Mouse (Mus musculus) cerebellum, adult 9-10 months (tissue): ENCODE data around the gene Xrn2.

Experiments
- DNase-seq: peaks from one replicate; pipeline ENCODE4 v3.0.0; 2022

The Xrn2 gene

DNA sequence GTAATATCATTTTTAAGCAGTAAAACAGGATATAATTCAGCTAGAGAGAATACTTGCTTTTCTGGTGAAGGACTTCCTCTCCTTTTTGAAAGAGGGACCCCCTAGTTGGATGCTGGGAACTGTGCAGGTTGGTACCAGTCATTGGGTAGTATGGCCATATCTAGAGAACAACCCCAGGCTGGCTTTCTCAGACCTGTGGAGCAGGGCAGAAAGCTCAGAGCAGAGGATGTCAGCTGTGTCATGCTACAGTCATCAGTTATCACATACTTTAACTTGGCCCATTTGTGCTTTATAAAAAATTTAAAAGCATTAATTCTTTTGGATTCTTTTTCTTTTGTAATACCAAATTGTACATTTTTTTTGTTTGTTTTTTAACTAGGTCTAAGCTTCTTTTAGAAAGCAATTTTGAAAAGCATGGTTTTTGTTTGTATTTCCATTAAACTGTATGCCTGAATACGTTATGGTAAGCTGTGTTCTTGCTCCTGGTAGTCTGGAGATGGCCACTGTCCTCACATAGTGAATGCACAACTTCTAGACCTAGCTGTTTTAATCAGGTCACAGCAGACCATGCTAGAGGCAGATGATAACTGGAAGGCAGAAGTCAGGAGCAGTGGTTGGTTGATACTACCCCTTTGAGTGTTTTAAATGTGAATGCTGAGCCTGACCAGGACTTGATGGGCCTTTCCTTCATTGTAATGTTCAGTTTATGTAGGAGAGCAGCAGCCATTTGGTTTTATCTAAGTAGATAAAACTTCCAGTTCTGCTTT lies 54.9 kb downstream of the Xrn2 start:
- no peak for DNase-seq

DNA sequence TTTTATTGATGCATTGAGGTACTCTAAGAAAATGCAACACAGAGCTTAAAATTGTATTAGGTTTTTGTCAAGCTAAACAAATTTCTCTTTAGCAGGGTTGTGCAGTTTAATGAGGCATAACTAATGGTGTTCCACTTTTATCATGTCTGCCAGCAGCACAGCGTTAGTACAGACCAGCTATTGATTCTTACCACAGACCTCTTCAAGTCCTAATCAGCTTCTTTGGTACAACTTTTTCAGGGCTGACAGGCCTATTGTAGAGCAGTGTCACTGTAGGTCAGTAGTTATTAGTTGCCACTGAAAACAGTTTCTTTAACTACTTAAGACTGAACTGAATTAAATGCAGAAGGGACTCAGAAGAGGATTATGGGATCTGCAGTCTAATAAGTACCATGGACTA lies 56.3 kb downstream of the Xrn2 start:
- no peak for DNase-seq

DNA sequence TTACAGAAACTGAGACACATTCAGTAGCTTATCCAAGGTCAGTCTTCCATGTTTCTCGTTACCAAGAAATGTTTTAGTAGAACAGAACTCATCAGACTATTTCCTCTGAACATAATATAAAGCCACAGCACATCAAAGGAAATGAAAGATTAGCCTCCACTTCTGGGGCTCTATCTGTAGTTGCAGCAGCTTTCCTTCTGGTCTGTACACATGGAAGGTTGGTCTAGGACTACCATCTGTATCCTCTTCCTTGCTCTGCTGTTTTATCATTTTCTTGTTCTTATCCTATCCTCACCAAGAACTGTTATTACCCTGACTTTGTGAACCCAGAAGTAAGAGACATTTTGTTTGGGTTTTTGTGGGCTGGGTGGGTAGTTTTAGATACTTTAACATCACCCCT lies 57.5 kb downstream of the Xrn2 start:
- DNase-seq, result no peak

DNA sequence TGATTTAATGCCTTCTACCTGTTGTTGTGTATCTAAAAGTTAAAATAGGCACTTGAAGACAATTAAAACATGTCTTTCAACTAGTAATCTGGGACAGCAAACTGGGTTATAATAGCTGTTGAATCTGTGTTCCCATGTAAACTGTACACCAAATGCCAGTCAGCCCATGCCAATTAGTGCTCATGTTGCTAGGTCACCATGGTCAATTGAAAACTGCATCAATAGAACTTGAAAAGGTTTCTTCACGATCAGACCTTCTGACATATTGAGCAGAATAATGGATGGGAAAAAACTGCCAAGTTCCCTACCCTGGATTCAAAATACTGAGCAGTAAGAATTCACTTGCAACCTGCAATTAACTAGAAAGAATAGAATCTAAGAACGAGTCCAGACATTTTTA lies 61.2 kb downstream of the Xrn2 start:
- DNase-seq, result no peak

DNA sequence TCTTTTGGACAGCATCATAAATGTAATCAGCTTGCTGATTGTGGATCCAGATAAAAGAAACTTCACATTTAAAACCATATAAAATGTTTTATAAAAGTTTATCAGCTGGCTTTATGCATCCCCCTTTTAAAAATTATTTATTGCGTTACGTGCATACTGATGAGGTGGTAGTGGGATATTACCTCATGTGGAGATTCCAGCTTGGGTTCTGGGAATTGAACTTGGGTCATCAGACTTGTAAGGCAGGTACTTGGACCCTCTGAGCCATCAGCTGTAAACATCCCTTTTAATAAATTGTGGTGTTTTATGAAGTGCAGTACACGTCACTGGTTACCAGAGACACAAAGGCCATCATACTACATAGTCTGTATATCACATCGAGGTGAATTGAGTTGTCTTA lies 61.6 kb downstream of the Xrn2 start:
- no peak for DNase-seq

DNA sequence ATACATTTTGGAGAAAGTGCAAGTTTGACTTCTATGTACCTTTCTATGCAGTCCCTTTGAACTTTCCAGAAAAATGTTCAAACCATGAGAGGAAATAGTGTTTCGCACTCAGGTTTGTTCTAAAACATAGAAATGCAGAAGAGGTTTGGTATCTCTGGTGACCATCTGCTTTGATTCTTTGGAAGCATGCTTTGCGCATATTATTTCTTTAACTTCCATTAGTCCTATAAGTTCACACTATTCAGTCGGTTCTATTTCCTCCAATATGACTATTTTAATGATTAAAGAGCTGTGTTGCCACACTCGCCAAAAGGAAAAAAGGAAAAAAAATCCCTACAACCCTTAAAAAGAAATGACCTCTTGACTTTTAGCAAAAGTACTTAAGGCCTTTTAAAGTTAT lies 69.6 kb downstream of the Xrn2 start:
- no peak for DNase-seq

DNA sequence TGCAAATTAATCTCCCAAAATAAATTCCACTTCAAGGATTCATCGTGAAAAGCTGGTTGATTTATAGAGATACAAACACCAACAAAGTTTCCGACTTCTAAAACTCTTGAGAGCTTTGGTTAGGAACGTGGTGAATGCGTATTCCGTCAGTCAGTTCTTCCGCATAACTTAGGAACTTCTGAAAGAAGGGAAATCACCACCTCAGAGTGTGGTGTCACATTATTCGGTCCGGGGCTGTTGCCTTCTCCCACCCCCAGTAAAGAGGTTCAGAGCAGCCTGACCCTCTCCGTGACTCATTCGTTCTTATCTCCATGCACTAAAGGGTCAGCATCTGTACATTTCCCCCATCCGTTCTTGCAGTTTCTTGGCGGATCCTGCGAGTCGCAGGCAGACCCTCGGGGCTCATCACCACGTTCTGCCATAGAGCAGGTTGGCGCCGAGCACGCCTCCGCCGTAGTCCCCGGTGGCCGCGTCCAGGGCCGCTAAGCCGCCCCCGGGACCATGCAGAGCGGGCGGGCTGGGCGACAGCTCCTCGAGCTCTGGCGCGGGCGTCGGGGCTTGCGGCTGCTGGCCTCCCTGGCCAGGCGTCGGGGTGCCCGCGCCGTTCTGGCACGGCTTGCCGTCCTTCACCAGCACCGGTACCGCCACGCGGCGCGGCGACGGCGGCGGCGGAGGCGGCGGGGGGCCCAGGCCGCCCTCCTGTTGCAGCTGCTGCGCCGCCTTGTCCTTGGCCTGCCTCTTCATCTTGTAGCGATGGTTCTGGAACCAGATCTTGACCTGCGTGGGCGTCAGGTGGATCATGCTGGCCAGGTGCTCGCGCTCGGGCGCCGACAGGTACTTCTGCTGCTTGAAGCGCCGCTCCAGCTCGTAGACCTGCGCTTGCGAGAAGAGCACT lies 70.9 kb downstream of the Xrn2 start:
- DNase-seq, result no peak

DNA sequence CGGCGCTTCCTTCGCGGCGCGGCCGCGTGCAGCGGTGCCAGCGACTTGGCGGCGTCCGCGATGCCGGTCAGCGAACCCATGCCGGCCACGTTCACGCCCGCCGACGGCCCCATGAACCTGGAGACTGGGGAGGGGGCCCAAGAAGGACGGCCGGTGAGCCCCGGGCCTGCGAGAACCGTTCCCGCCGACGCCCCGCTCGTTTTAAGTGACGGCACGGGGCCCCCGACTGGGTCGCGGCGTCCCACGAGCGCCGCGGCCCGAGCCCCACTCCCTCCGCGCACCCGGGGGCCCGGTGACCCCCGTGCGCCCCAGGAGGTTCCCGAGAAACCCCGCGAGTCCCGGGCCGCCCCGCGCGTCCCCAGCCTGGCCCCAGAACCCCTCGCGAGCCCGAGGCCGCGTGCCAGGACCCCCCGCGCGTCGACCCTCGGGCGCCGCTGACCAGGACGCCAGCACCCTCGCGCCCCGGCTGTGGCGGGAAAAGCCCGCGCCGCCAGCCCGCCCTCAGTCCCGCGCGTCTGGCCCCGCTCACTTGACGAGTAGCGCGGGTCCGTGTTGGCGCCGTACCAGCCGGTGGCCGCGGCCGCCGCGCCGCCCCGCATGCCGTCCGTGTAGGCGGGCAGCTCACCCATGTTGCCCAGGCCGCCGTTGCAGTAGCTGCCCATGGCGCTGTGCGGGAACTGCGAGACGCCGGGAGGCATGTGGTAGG lies 71.7 kb downstream of the Xrn2 start:
- no peak for DNase-seq

DNA sequence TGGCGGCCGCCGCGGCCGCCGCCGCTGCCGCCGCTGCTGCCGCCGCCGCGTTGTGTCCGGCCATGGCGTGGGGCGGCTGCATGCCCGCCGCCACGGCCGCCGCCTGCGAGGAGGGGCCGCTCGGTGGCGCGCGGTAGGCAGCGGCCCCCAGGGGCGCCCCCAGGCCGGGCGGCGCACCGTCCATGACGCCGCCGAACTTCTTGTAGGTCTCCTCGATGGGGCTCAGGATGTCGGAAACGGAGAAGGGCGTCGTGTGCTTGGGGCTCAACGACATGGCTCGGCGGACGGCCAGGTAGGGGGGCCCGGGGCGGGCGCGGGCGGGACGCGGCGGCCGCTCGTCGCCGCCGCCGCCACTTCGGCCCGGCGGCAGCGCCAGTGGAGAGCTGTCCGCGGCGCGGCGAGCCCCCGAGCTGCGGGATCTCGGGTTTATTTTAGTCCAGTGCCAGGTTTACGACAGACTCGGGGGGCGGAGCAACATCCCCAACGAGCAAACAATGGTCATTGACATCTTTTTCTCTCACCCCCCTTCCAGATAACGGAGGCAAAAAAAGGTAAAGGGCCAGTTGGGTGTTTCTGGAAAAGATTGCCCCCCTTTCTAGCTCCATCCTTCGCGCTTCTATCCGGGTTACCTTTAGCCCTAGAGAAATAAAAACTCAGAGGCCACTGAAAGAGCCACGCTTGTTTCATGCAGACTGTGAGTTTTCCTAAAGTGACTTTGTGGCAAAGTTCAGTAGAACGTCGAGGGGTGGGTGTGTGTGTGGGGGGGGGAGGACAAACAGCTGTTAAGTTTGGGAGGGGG lies 72.5 kb downstream of the Xrn2 start, which contains the start of gene Nkx2-4:
Nkx2-4 (minus strand) TSS at position 374 of the 799 bp plus-strand sequence.
- DNase-seq, result no peak

DNA sequence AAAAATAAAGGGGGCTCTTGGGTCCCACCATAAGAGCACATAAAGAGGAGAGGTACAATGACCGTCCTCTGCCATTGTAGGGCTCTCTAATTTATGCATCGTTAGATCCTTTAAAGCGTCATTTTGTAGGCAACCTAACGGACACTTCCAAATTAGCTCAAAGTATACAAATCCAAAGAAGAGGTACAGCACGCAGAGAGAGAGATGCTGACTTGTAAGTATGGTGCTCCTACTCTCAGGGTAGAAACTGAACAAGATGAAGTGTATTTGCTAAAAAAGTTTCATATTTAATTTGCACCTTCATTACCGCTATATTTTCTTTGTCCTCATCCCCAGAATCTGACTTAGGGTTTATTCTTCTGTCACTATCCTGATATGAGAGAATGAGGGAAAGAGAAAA lies 73.1 kb downstream of the Xrn2 start:
- DNase-seq, result no peak

DNA sequence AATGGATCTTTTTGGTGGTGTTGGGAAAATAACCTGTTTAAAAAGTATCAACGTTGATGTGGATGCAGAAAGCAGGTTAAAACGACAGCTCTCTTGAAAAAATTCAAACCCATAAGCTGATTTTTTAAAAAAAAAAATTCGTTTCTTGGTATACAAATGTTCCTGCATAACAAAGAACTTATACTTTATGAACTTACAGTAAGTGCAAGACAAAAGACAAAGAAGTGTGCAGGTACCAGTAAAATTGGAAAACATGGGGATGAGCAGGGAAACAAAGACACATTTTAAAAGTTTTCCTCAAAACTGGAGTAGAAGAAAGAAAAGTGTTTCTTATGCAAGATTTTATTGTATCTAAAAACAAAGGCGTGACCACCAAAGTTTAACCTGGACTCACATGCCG lies 73.6 kb downstream of the Xrn2 start:
- DNase-seq, result no peak

DNA sequence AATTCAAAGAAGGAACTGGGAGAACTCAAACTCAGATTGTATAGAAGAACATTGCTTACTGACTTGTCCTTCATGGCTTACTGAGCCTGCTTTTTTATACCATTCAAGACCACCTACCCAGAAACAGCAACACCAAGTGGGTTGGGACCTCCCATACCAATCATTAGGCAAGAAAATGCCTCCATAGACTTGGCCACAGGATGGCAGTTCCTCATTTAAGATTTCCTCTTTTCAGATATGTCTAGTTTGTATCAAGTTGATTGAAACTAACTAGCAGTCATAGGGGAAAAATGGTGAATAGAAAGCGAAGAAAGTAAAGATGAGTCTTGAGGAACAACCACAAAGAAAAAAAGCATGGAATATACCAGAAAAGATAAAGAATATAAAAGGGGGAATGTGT lies 106.9 kb downstream of the Xrn2 start:
- DNase-seq, result no peak

DNA sequence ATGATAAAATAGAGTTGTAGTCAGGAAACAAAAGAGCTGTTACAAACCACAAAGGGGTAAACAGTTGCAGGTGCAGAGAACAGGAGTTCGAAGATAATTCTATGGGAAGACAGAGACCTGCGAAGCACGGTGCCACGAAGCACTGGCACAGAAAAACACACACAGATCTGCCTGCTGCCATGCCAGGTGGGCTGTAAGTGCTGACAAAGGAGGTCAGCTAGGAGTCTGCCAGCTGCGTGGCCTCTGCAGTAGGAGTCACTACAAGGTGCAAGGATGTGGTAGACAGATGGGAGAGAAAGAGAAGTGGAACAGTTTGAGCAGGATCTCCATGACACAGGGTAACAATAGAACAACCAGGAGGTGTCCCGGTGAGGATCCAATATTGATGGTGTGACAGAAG lies 114.6 kb downstream of the Xrn2 start:
- DNase-seq, result no peak
